Mouse (Mus musculus): ENCODE results near the gene Pacs2. TPM values are rescaled to one million over a fixed set of nuclear protein-coding genes. Genes with fewer than 3 reads are reported as not detected.

The Pacs2 gene
- polyA plus RNA-seq (2014; fragmentation: Nextera tagmentation; extraction: Ambion mirVana) = 9.8 and 11.6 TPM in 2 replicates

- Histone ChIP-seq H3K27ac (replicated peaks; ENCODE audit: low read depth, low read length) (peak within 1 kb of the TSS; percentile 73), H3K4me3 (ENCODE audit: low read depth, low read length) (peak within 1 kb of the TSS; percentile 92), H3K9ac (replicated peaks; ENCODE audit: low read length) (peak within 1 kb of the TSS; percentile 84), H3K27me3 (ENCODE audit: control insufficient read depth, insufficient read depth, low read length) (no peaks in the 10 kb centered on the region), H3K4me1 (ENCODE audit: control insufficient read depth, insufficient read depth, low read length) (no peaks in the 10 kb centered on the region; the same call in none of the 2 replicates), H3K9me3 (replicated peaks; ENCODE audit: control insufficient read depth, low read length) (no peaks in the 10 kb centered on the region), H3K4me2 (ENCODE audit: low read depth, low read length) (peak within 1 kb of the TSS; percentile 96), H3K36me3 (replicated peaks; ENCODE audit: control insufficient read depth, insufficient read depth, low read depth, low read length) (no peaks in the 10 kb centered on the region; the same call in 1 of the 2 replicates)
- peak; percentile 96 for DNase-seq (ENCODE audit: low spot score)
- WGBS = 3% methylated on average over 46 of the region's 85 CpGs
- ATAC-seq (replicated peaks; ENCODE audit: insufficient number of reproducible peaks, low FRiP score, low TSS enrichment, low read depth) = peak; percentile 88
Measured at GRCm38 (mm10) chr12:113013604-113014558, at the start of gene Pacs2. Gene Pacs2 (plus strand): TSS chr12:113014508.

- Histone ChIP-seq H3K27ac (replicated peaks; ENCODE audit: low read depth, low read length) (no peak overlapping the region), H3K4me3 (ENCODE audit: low read depth, low read length) (no peak overlapping the region), H3K4me2 (ENCODE audit: low read depth, low read length) (no peak overlapping the region), H3K9me3 (replicated peaks; ENCODE audit: control insufficient read depth, low read length) (no peaks in the 10 kb centered on the region), H3K9ac (replicated peaks; ENCODE audit: low read length) (no peak overlapping the region), H3K27me3 (ENCODE audit: control insufficient read depth, insufficient read depth, low read length) (no peaks in the 10 kb centered on the region), H3K4me1 (ENCODE audit: control insufficient read depth, insufficient read depth, low read length) (no peaks in the 10 kb centered on the region), H3K36me3 (replicated peaks; ENCODE audit: control insufficient read depth, insufficient read depth, low read depth, low read length) (peaks cover 29% of the 10 kb centered on the region)
- DNase-seq (ENCODE audit: low spot score) = no peak
- WGBS = 93% methylated on average over 13 of the region's 13 CpGs
- no peak for ATAC-seq (replicated peaks; ENCODE audit: insufficient number of reproducible peaks, low FRiP score, low TSS enrichment, low read depth)
Measured at GRCm38 (mm10) chr12:112965783-112966182, 48.5 kb upstream of the Pacs2 start.

- Histone ChIP-seq H3K36me3 (replicated peaks; ENCODE audit: control insufficient read depth, insufficient read depth, low read depth, low read length) (peaks cover 11% of the 10 kb centered on the region), H3K4me1 (ENCODE audit: control insufficient read depth, insufficient read depth, low read length) (no peaks in the 10 kb centered on the region), H3K4me3 (ENCODE audit: low read depth, low read length) (no peak overlapping the region), H3K27ac (replicated peaks; ENCODE audit: low read depth, low read length) (no peak overlapping the region), H3K27me3 (ENCODE audit: control insufficient read depth, insufficient read depth, low read length) (no peaks in the 10 kb centered on the region), H3K4me2 (ENCODE audit: low read depth, low read length) (no peak overlapping the region), H3K9ac (replicated peaks; ENCODE audit: low read length) (no peak overlapping the region), H3K9me3 (replicated peaks; ENCODE audit: control insufficient read depth, low read length) (no peaks in the 10 kb centered on the region)
- ATAC-seq (replicated peaks; ENCODE audit: insufficient number of reproducible peaks, low FRiP score, low TSS enrichment, low read depth) = no peak
- DNase-seq (ENCODE audit: low spot score) = no peak
- WGBS = 60% methylated on average over 8 of the region's 8 CpGs
Measured at GRCm38 (mm10) chr12:112968943-112969342, 45.4 kb upstream of the Pacs2 start.

- ATAC-seq (replicated peaks; ENCODE audit: insufficient number of reproducible peaks, low FRiP score, low TSS enrichment, low read depth) (no peak), DNase-seq (ENCODE audit: low spot score) (no peak)
- Histone ChIP-seq H3K36me3 (replicated peaks; ENCODE audit: control insufficient read depth, insufficient read depth, low read depth, low read length) (peaks cover 8% of the 10 kb centered on the region), H3K4me1 (ENCODE audit: control insufficient read depth, insufficient read depth, low read length) (no peaks in the 10 kb centered on the region), H3K4me2 (ENCODE audit: low read depth, low read length) (no peak overlapping the region), H3K27ac (replicated peaks; ENCODE audit: low read depth, low read length) (no peak overlapping the region), H3K9ac (replicated peaks; ENCODE audit: low read length) (no peak overlapping the region), H3K4me3 (ENCODE audit: low read depth, low read length) (no peak overlapping the region), H3K9me3 (replicated peaks; ENCODE audit: control insufficient read depth, low read length) (no peaks in the 10 kb centered on the region), H3K27me3 (ENCODE audit: control insufficient read depth, insufficient read depth, low read length) (no peaks in the 10 kb centered on the region)
- 84% methylated on average over 6 of the region's 6 CpGs for WGBS
Measured at GRCm38 (mm10) chr12:112969616-112970015, 44.7 kb upstream of the Pacs2 start.

GRCm38 (mm10) chr12:112974736-112975135 is 39.6 kb upstream of the Pacs2 start:
- WGBS = 86% methylated on average over 9 of the region's 9 CpGs
- no peak overlapping the region for H3K4me3 ChIP-seq (ENCODE audit: low read depth, low read length)
- no peaks in the 10 kb centered on the region for H3K9me3 ChIP-seq (replicated peaks; ENCODE audit: control insufficient read depth, low read length)
- H3K4me1 ChIP-seq (ENCODE audit: control insufficient read depth, insufficient read depth, low read length) = no peaks in the 10 kb centered on the region
- ATAC-seq (replicated peaks; ENCODE audit: insufficient number of reproducible peaks, low FRiP score, low TSS enrichment, low read depth) (no peak), DNase-seq (ENCODE audit: low spot score) (no peak)
- no peaks in the 10 kb centered on the region for H3K27me3 ChIP-seq (ENCODE audit: control insufficient read depth, insufficient read depth, low read length)
- H3K27ac ChIP-seq (replicated peaks; ENCODE audit: low read depth, low read length) = no peak overlapping the region
- no peak overlapping the region for H3K9ac ChIP-seq (replicated peaks; ENCODE audit: low read length)
- H3K4me2 ChIP-seq (ENCODE audit: low read depth, low read length) = no peak overlapping the region
- H3K36me3 ChIP-seq (replicated peaks; ENCODE audit: control insufficient read depth, insufficient read depth, low read depth, low read length) = peaks cover 10% of the 10 kb centered on the region

- peaks cover 10% of the 10 kb centered on the region for H3K36me3 ChIP-seq (replicated peaks; ENCODE audit: control insufficient read depth, insufficient read depth, low read depth, low read length)
- no peaks in the 10 kb centered on the region for H3K4me1 ChIP-seq (ENCODE audit: control insufficient read depth, insufficient read depth, low read length)
- H3K27me3 ChIP-seq (ENCODE audit: control insufficient read depth, insufficient read depth, low read length) = no peaks in the 10 kb centered on the region
- WGBS = under 1% methylated on average over 80 of the region's 80 CpGs
- H3K9ac ChIP-seq (replicated peaks; ENCODE audit: low read length) = peak within 1 kb of the TSS; percentile 89
- DNase-seq (ENCODE audit: low spot score) (peak; percentile 92), ATAC-seq (replicated peaks; ENCODE audit: insufficient number of reproducible peaks, low FRiP score, low TSS enrichment, low read depth) (peak; percentile 92)
- peak within 1 kb of the TSS; percentile 53 for H3K27ac ChIP-seq (replicated peaks; ENCODE audit: low read depth, low read length)
- peak within 1 kb of the TSS; percentile 93 for H3K4me2 ChIP-seq (ENCODE audit: low read depth, low read length)
- no peaks in the 10 kb centered on the region for H3K9me3 ChIP-seq (replicated peaks; ENCODE audit: control insufficient read depth, low read length)
- H3K4me3 ChIP-seq (ENCODE audit: low read depth, low read length) = peak within 1 kb of the TSS; percentile 65
Measured at GRCm38 (mm10) chr12:112976371-112977073, 37.8 kb upstream of the Pacs2 start, which contains the start of gene Btbd6. Gene Btbd6 (plus strand): TSS chr12:112976482.

- Histone ChIP-seq H3K4me3 (ENCODE audit: low read depth, low read length) (peak overlapping the region; percentile 65), H3K27me3 (ENCODE audit: control insufficient read depth, insufficient read depth, low read length) (no peaks in the 10 kb centered on the region), H3K36me3 (replicated peaks; ENCODE audit: control insufficient read depth, insufficient read depth, low read depth, low read length) (peaks cover 10% of the 10 kb centered on the region), H3K4me1 (ENCODE audit: control insufficient read depth, insufficient read depth, low read length) (no peaks in the 10 kb centered on the region), H3K9ac (replicated peaks; ENCODE audit: low read length) (peak overlapping the region; percentile 89), H3K27ac (replicated peaks; ENCODE audit: low read depth, low read length) (peak overlapping the region; percentile 53), H3K4me2 (ENCODE audit: low read depth, low read length) (peak overlapping the region; percentile 93), H3K9me3 (replicated peaks; ENCODE audit: control insufficient read depth, low read length) (no peaks in the 10 kb centered on the region)
- DNase-seq (ENCODE audit: low spot score) (no peak), ATAC-seq (replicated peaks; ENCODE audit: insufficient number of reproducible peaks, low FRiP score, low TSS enrichment, low read depth) (no peak)
- 44% methylated on average over 12 of the region's 12 CpGs for WGBS
Measured at GRCm38 (mm10) chr12:112977156-112977555, 37.2 kb upstream of the Pacs2 start.
